ENCODE assay signal across 9 mouse cellular contexts in genomic region chr10:77163392-77163977, GRCm38 (mm10). TPM values are rescaled to one million over a fixed set of nuclear protein-coding genes. Genes with fewer than 3 reads are reported as not detected.
DNase-seq lines count a peak whose midpoint lies in the region; ATAC-seq lines count a peak whose summit lies in the region.
"Had no signal": no experiment of that assay in that cellular context is flagged by ENCODE, and none has a peak within 500 bp of the region (broad histone marks: within the 10 kb centered on the region; RNA-seq: fewer than 3 reads in every experiment).

No protein-coding gene starts in this region.

- no peak overlapping the region; the same call in 1 of the 2 replicates for H3K4me3 ChIP-seq in heart, embryonic 16.5 days (ENCODE audit: low read length)
- H3K4me3 ChIP-seq in midbrain, embryonic 12.5 days = no peak overlapping the region
- no peak overlapping the region for H3K4me3 ChIP-seq in midbrain, embryonic 14.5 days (replicated peaks; ENCODE audit: low read depth, low read length)
- H3K4me3 ChIP-seq in embryonic facial prominence, embryonic 15.5 days (replicated peaks) = no peak overlapping the region
- no peak overlapping the region for H3K4me3 ChIP-seq in limb, embryonic 15.5 days

- peak overlapping the region; percentile 81 for H3K4me2 ChIP-seq in heart, embryonic 16.5 days (ENCODE audit: low read depth, low read length)
- peak overlapping the region; percentile 93 for H3K4me2 ChIP-seq in midbrain, embryonic 12.5 days (replicated peaks)
- H3K4me2 ChIP-seq in midbrain, embryonic 14.5 days (ENCODE audit: low read length) = no peak overlapping the region
- peak overlapping the region; percentile 86; the same call in 1 of the 2 replicates for H3K4me2 ChIP-seq in embryonic facial prominence, embryonic 15.5 days (replicated peaks)
- peak overlapping the region; percentile 31; the same call in 1 of the 2 replicates for H3K4me2 ChIP-seq in limb, embryonic 15.5 days

- H3K27ac ChIP-seq in heart, embryonic 16.5 days (ENCODE audit: low read length) = no peak overlapping the region
- no peak overlapping the region for H3K27ac ChIP-seq in midbrain, embryonic 12.5 days (replicated peaks)
- no peak overlapping the region for H3K27ac ChIP-seq in midbrain, embryonic 14.5 days (replicated peaks; ENCODE audit: low read depth, low read length)
- 0 out of 2 replicates have a peak overlapping the region, but pooled peaks have one; percentile 39 for H3K27ac ChIP-seq in embryonic facial prominence, embryonic 15.5 days (replicated peaks)
- H3K27ac ChIP-seq in limb, embryonic 15.5 days = peak overlapping the region; percentile 54

- ATAC-seq in heart, embryonic 16.5 days (replicated peaks; ENCODE audit: extremely low read depth, insufficient read depth, low FRiP score) = no peak
- ATAC-seq in midbrain, embryonic 12.5 days (ENCODE audit: low FRiP score, low read depth) = no peak
- ATAC-seq in midbrain, embryonic 14.5 days (ENCODE audit: low FRiP score, low TSS enrichment) = no peak
- ATAC-seq in embryonic facial prominence, embryonic 15.5 days (ENCODE audit: insufficient number of reproducible peaks, low FRiP score, low TSS enrichment, low read depth) = no peak
- no peak for ATAC-seq in limb, embryonic 15.5 days (ENCODE audit: insufficient number of reproducible peaks, low FRiP score, low TSS enrichment, low read depth)

- H3K9ac ChIP-seq in heart, embryonic 16.5 days (ENCODE audit: low read length) = no peak overlapping the region
- no peak overlapping the region for H3K9ac ChIP-seq in midbrain, embryonic 12.5 days (replicated peaks)
- no peak overlapping the region for H3K9ac ChIP-seq in midbrain, embryonic 14.5 days (replicated peaks; ENCODE audit: low read length)
- H3K9ac ChIP-seq in embryonic facial prominence, embryonic 15.5 days = no peak overlapping the region
- no peak overlapping the region for H3K9ac ChIP-seq in limb, embryonic 15.5 days

- H3K4me1 ChIP-seq in heart, embryonic 16.5 days (ENCODE audit: control insufficient read depth, insufficient read depth, low read length) = peaks cover 25% of the 10 kb centered on the region
- peaks cover 38% of the 10 kb centered on the region for H3K4me1 ChIP-seq in midbrain, embryonic 12.5 days
- peaks cover 18% of the 10 kb centered on the region for H3K4me1 ChIP-seq in midbrain, embryonic 14.5 days (ENCODE audit: control insufficient read depth, insufficient read depth, low read length)
- peaks cover 40% of the 10 kb centered on the region for H3K4me1 ChIP-seq in embryonic facial prominence, embryonic 15.5 days
- H3K4me1 ChIP-seq in limb, embryonic 15.5 days = peaks cover 46% of the 10 kb centered on the region

- H3K9me3 ChIP-seq in heart, embryonic 16.5 days (replicated peaks; ENCODE audit: control insufficient read depth, low read length) = no peaks in the 10 kb centered on the region
- H3K9me3 ChIP-seq in midbrain, embryonic 12.5 days = no peaks in the 10 kb centered on the region
- H3K9me3 ChIP-seq in midbrain, embryonic 14.5 days (ENCODE audit: control insufficient read depth, low read length) = no peaks in the 10 kb centered on the region
- no peaks in the 10 kb centered on the region for H3K9me3 ChIP-seq in embryonic facial prominence, embryonic 15.5 days (replicated peaks)
- H3K9me3 ChIP-seq in limb, embryonic 15.5 days = no peaks in the 10 kb centered on the region

- DNase-seq in heart, postnatal 4 days = no peak
- DNase-seq in midbrain, embryonic 14.5 days = no peak
- DNase-seq in gastrocnemius, postnatal 10 days = no peak
- DNase-seq: kidney, postnatal 4 days; lung, postnatal 36 days had no signal

- H3K27me3 ChIP-seq in heart, embryonic 16.5 days (ENCODE audit: control insufficient read depth, insufficient read depth, low read length) = 0 out of 2 replicates have a peak, but pooled peaks cover 2% of the 10 kb centered on the region
- H3K27me3 ChIP-seq in midbrain, embryonic 12.5 days = peaks cover 40% of the 10 kb centered on the region
- peaks cover 13% of the 10 kb centered on the region for H3K27me3 ChIP-seq in midbrain, embryonic 14.5 days (ENCODE audit: control insufficient read depth, insufficient read depth, low read length)
- peaks cover 28% of the 10 kb centered on the region for H3K27me3 ChIP-seq in embryonic facial prominence, embryonic 15.5 days
- H3K27me3 ChIP-seq in limb, embryonic 15.5 days = peaks cover 26% of the 10 kb centered on the region

- H3K36me3 ChIP-seq in heart, embryonic 16.5 days (ENCODE audit: control insufficient read depth, insufficient read depth) = no peaks in the 10 kb centered on the region
- no peaks in the 10 kb centered on the region for H3K36me3 ChIP-seq in midbrain, embryonic 12.5 days
- H3K36me3 ChIP-seq in midbrain, embryonic 14.5 days (ENCODE audit: control insufficient read depth, insufficient read depth, low read length) = no peaks in the 10 kb centered on the region
- no peaks in the 10 kb centered on the region for H3K36me3 ChIP-seq in embryonic facial prominence, embryonic 15.5 days
- H3K36me3 ChIP-seq in limb, embryonic 15.5 days = no peaks in the 10 kb centered on the region

- 67% methylated on average over 4 of the region's 4 CpGs for WGBS in heart, embryonic 16.5 days
- 45% methylated on average over 4 of the region's 4 CpGs for WGBS in midbrain, embryonic 12.5 days
- WGBS in midbrain, embryonic 14.5 days = 49% methylated on average over 4 of the region's 4 CpGs
- WGBS in embryonic facial prominence, embryonic 15.5 days = 38% methylated on average over 4 of the region's 4 CpGs
- 49% methylated on average over 4 of the region's 4 CpGs for WGBS in limb, embryonic 15.5 days

RNA-seq across cellular contexts. Expression of gene Col18a1, which starts 2.9 kb away (rescaled TPM):
- 96.2 and 130 TPM in 2 replicates for polyA plus RNA-seq in heart, embryonic 16.5 days (2015; fragmentation: Nextera tagmentation; extraction: Ambion mirVana)
- 10 to 100 TPM; 70.4 to 74.9 TPM for total RNA-seq in heart, postnatal 4 days (2021)
- 89.2 and 90.0 TPM in 2 replicates for polyA plus RNA-seq in midbrain, embryonic 12.5 days (2016; fragmentation: Nextera tagmentation; extraction: Ambion mirVana)
- polyA plus RNA-seq in midbrain, embryonic 14.5 days (2014; fragmentation: Nextera tagmentation; extraction: Ambion mirVana) = 8.5 and 33.0 TPM in 2 replicates
- 85.6 and 86.5 TPM in 2 replicates for polyA plus RNA-seq in embryonic facial prominence, embryonic 15.5 days (2015; fragmentation: Nextera tagmentation; extraction: Ambion mirVana)
- polyA plus RNA-seq in limb, embryonic 15.5 days (2015; fragmentation: Nextera tagmentation; extraction: Ambion mirVana) = 93.5 and 100.0 TPM in 2 replicates
- total RNA-seq in gastrocnemius, postnatal 10 days (2021) = 10 to 100 TPM; 34.6 to 45.0 TPM

Comparison
In these comparisons a context has a peak if more than half of its experiments do, and no peak if none do; other contexts are left out.
1. H3K27ac ChIP-seq: peak in embryonic facial prominence, embryonic 15.5 days (single experiment) and limb, embryonic 15.5 days (single experiment); none in heart, embryonic 16.5 days (single experiment), midbrain, embryonic 12.5 days (single experiment) and midbrain, embryonic 14.5 days (single experiment).